Mouse (Mus musculus) c-Kit-positive CD71-positive TER-119-positive erythroid progenitor cells, embryonic 14.5 days (primary cell): ENCODE measurements around the gene Sepsecs.
"Not testable (repeated sequence)": the region's sequence is repeated elsewhere in the genome, so short reads cannot be mapped to it uniquely, and the experiment has no call there.

Experiments
- DNase-seq: peaks from one replicate; pipeline ENCODE4 v3.0.0-alpha.2; 2013; ENCODE audit warnings: low spot score

Sepsecs gene

GRCm38 (mm10) chr5:52669426-52670191 is at the start of gene Sepsecs:
Gene Sepsecs, minus strand, starts transcription at chr5:52669708.
- DNase-seq: peak; percentile 87

- no peak for DNase-seq
Measured at GRCm38 (mm10) chr5:52716742-52717448, 47.4 kb upstream of the Sepsecs start.

DNA sequence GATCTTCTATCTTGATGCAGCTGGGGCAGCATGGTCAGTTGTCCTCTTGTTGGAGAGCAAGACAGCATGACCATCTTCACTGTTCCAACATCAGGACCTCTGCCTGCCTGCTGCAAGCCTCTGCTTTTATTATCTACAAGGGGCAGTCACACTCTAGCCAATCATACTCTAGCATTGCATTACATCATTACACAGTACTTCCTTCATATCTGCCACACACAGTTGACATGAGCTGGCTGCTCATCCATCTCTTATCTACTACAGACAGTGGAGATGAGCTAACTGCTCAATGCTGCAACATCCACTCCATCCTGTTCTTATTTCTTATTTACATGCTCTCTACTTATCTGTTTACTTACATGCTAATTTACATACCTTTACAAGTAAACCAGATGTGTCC is 43.2 kb upstream of the Sepsecs start:
- peak; percentile 79 for DNase-seq

GRCm38 (mm10) chr5:52704562-52704961 is 35.1 kb upstream of the Sepsecs start:
- no peak for DNase-seq

DNA sequence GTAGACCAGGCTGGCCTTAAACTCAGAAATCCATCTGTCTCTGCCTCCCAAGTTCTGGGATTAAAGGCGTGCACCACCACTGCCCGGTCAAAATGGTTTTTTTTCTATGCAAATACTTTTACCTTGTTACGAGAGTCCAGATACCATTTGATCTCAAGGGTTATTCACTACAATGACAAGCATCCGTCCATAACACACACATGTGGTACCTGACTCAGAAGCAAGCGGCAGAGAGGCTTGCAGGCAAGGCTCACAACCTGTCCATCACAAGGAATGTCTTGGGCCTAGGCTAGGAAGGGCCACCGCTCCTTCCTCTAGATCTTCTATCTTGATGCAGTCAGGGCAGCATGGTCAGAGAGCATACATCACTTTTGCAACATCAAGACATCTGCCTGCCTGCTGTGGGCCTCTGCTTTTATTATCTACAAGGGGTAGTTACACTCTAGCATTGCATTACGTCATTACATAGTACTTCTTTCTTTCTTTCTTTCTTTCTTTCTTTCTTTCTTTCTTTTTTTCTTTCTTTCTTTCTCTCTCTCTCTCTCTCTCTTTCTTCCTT is 28.5 kb upstream of the Sepsecs start:
- not testable (repeated sequence) for DNase-seq

DNA sequence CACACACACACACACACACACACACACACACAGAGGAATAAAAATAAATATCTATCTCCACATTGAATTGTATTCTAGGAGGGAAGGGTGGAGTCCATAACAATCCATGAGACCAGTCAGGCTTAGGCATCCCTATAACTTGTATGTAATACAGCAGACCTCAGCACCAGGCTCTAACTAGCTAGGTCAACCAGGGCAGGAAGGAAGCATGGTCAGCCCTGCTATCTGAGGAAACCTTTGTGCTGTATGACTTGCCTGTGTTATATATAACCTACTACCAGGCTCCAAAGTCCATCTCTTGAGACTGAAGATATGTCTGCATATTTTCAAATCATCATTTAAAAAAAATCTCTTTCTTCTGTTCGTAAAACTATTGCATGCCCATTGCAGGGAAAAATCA is 27.8 kb upstream of the Sepsecs start:
- DNase-seq: no peak

DNA sequence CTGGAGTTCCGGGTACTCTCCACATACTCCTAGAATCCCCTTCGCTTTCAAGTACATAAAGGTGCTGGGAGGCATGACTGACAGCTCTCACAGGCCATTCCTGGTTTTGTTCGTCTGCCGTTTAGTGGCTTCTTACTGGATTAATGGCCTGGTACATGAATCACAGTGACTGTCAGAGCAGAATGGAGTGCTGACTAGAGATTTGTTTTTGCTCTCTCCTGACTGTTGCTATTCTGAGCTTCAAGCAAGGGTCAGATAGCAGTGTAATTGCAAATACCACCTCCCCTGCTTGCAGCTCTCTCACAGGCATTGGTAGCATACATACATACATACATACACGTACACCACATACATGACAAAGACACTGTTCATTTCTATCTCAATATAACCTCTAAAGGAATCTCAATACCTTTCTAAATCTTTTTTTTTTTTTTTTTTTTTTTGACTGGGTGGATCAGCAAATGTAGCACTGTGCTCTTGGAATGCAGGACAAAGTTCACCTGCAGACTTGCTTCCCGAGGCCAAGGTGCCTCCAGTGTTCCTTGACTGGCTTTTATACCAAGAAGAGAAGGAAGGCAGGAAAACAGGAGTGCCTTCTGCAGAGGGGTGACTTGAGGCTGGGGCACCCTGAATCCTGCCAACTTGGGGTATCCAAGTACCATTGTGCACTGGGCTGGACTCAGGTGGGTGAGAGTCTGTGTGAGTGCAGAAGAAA is 18.4 kb upstream of the Sepsecs start:
- no peak for DNase-seq

- no peak for DNase-seq
Measured at GRCm38 (mm10) chr5:52681111-52681510, 11.6 kb upstream of the Sepsecs start.

- no peak for DNase-seq
Measured at GRCm38 (mm10) chr5:52680191-52680590, 10.7 kb upstream of the Sepsecs start.

GRCm38 (mm10) chr5:52678498-52679070 is 9.1 kb upstream of the Sepsecs start:
- no peak for DNase-seq

DNA sequence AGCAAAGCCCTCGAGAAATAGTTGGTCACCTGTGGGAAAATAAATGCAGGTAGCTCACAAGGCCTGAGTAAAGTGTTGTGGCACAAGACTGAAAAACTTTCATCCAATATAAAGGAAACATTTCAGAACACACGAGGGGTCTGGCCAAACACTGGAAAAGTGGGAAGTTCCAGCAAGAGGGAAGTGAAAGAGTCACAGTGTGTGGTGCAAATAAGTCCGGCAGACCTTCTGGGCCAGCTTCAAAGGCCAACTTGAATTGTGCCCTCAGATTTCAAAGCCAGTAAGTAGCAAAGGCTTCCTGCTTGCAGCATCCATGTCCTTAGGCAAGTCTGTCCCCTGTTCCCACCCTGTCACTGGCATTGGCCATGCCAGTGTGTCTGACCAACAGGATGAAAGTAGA is 7.6 kb upstream of the Sepsecs start:
- DNase-seq: no peak

GRCm38 (mm10) chr5:52674384-52675069 is 5.0 kb upstream of the Sepsecs start:
- no peak for DNase-seq

DNA sequence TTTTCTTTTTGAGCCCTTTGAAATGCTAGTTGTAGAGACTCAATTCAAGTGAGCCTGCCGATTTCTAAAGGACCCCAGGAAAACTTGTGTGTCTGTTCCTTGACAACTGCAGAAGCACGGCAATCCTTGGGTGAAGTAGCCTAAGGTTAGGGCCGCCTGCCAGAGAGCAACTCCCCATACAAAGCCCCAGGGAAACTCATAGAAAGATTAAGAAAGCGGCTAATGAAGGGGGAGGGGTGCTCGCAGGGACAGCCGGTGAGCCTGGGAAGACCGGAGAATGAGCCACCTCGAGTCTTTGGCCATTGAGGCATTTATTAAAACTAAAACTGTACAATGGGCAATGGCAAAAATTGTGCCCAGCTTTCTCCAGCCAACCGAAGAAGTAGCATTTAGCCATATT is 3.8 kb upstream of the Sepsecs start:
- DNase-seq: no peak

GRCm38 (mm10) chr5:52670745-52671144 is 1.2 kb upstream of the Sepsecs start:
- DNase-seq: no peak

DNA sequence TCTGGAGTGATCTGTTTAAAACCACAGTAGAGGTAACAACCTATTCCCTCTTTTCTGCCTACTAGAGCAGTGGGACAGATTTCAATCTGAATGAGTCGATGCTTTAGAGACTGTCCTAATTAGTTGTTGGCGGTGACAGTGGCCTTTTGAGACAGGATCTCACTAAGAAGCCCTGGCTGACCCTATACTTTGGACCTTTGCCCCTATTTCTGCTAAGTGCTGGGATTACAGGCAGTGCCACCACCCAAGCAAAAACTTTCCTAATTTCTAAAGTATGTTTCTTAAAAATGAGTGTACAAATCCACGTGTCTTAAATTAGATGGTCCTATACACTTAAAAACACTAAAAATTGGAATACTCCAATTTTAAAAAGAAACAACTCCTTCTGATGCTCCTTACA is 2.7 kb downstream of the Sepsecs start:
- DNase-seq: no peak

DNA sequence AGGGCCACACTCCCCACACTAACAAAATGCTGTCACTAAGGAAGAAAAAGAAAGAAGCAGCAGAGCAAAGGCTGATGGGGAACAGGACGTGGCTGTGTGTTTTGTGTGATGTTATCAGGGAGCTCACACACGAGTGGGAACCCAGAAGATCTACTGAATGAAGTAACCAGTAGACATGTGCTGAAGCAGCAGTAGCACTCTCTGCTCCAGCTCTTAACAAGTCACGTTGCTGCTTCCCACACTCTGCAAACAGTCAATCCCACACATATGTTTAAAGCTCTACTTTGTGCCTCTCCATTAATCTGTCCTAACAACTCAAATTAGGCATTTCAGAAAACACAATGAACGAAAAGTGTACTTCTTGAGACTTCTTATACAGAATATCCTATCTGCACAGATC is 11.6 kb downstream of the Sepsecs start:
- DNase-seq: no peak

GRCm38 (mm10) chr5:52657336-52657735 is 12.2 kb downstream of the Sepsecs start:
- no peak for DNase-seq

DNA sequence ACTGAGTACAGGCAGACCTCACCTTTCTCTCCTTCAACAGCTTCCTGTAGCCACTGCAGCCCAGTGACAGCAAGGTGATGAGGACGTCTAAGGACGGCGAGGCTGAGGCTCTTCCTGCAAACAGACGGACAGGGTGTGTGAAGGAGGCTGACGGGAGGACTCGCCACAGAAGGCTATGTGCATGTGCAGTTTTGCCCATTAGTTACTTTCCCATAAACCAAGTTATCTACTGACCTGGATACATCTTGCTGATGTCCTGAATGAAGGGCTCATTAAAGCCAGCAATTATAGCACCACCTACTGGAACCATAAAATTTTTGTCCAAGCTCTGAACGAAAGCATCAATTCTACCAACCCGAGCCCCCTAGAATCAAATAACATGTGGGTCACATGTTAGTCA is 13.5 kb downstream of the Sepsecs start:
- no peak for DNase-seq

DNA sequence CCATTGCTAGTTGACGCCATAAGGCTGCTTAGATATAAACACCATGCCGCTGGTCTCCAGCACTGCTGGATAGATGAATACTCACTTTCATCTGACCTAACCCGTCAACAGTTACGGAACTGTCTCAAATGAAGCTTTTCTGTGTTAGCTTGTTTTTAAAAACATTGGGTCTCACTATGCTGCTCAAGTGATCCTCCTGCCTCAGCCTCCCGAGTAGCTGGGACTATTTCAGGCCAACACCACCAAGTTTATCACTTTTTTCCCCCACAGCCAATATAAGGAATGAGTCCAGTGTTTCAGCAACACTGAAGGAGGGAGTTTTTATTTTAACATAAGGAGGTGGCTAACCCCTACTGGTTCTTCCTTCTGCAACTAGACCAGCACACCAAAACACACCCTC is 14.5 kb downstream of the Sepsecs start:
- no peak for DNase-seq

DNA sequence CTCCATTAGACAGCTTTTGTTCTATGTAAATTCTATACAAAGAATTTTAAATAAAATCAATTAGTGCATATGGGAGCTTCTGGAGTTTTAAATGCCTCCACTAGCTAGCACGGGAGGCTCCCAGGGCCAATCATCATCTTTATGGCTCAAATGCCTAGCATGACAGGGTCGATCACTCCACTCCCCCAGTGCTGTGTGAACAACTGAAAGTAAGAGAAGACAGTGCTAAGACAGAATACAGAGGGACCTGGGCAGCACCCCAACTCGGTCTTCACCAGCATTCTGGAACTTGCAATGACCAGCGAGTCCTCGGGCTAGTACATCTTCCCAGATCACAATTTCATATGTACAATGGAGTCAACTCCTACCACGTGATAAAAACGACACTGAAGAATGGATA is 16.9 kb downstream of the Sepsecs start:
- DNase-seq: no peak

GRCm38 (mm10) chr5:52652086-52652485 is 17.4 kb downstream of the Sepsecs start:
- DNase-seq: no peak
